Mouse (Mus musculus): ENCODE results near the gene Gemin6. TPM values are rescaled to one million over a fixed set of nuclear protein-coding genes. Genes with fewer than 3 reads are reported as not detected.

The Gemin6 gene
- polyA plus RNA-seq, 1 experiment from 2014 or later, result 25.6 TPM

Other genes with a start within 250 kb of the Gemin6 start
- gene Hnrnpll, start 162.1 kb upstream of the Gemin6 start, polyA plus RNA-seq (2015; fragmentation: Nextera tagmentation; extraction: Ambion mirVana), result 21.8 and 22.7 TPM in 2 replicates
- gene Galm, start 97.0 kb upstream of the Gemin6 start, polyA plus RNA-seq (2015; fragmentation: Nextera tagmentation; extraction: Ambion mirVana), result 31.9 and 35.9 TPM in 2 replicates
- 199 and 220 TPM in 2 replicates for gene Srsf7, start 17.1 kb upstream of the Gemin6 start, polyA plus RNA-seq (2015; fragmentation: Nextera tagmentation; extraction: Ambion mirVana)
- not detected in 2 replicates for gene Ttc39d, start 17.0 kb upstream of the Gemin6 start, polyA plus RNA-seq (2015; fragmentation: Nextera tagmentation; extraction: Ambion mirVana)
- 7.0 and 7.6 TPM in 2 replicates for gene Morn2, start 65.8 kb downstream of the Gemin6 start, polyA plus RNA-seq (2015; fragmentation: Nextera tagmentation; extraction: Ambion mirVana)
- 3.9 and 4.1 TPM in 2 replicates for gene Dhx57, start 66.0 kb downstream of the Gemin6 start, polyA plus RNA-seq (2015; fragmentation: Nextera tagmentation; extraction: Ambion mirVana)
- 0.10 TPM in 1 of 2 replicates, not detected in the other for gene Arhgef33, start 83.0 kb downstream of the Gemin6 start, polyA plus RNA-seq (2015; fragmentation: Nextera tagmentation; extraction: Ambion mirVana)
- not detected in 2 replicates for gene Gm10190, start 149.1 kb downstream of the Gemin6 start, polyA plus RNA-seq (2015; fragmentation: Nextera tagmentation; extraction: Ambion mirVana)